Mouse (Mus musculus): ENCODE measurements around the gene Nppa. TPM values are rescaled to one million over a fixed set of nuclear protein-coding genes. Genes with fewer than 3 reads are reported as not detected.

The Nppa gene
- total and polyA plus RNA-seq, 3 experiments, result 0.26 TPM; not detected in 2

GRCm38 (mm10) chr4:147985205-147986132, 15.1 kb upstream of the Nppa start, which contains the start of gene Nppb:
Gene Nppb (plus strand): TSS chr4:147985788.
- Histone ChIP-seq H3K9ac (ENCODE audit: control insufficient read depth, low read depth, low read length, poor library complexity, severe bottlenecking) (no peak within 1 kb of the TSS), H3K4me1 (ENCODE audit: control insufficient read depth in 1 of 2, insufficient read depth in 2 of 2, low read length in 2 of 2) (no peaks in the 10 kb centered on the region), H3K9me3 (replicated peaks; ENCODE audit: insufficient read depth, low read length) (no peaks in the 10 kb centered on the region), H3K79me2 (ENCODE audit: control insufficient read depth, insufficient read depth, low read length, poor library complexity) (no peaks in the 10 kb centered on the region), H3K27me3 (ENCODE audit: control insufficient read depth in 1 of 2, insufficient read depth in 2 of 2, low read length in 2 of 2) (peaks cover 0 to 2% of the 10 kb centered on the region in 2 experiments; a peak in 1 of 4 replicates), H3K4me3 (ENCODE audit: control insufficient read depth in 1 of 2, insufficient read depth in 1 of 2, low read depth in 2 of 2, low read length in 2 of 2) (no peak within 1 kb of the TSS), H3K36me3 (ENCODE audit: control insufficient read depth in 1 of 2, insufficient read depth in 2 of 2, low read length in 2 of 2) (no peaks in the 10 kb centered on the region), H3K27ac (ENCODE audit: control insufficient read depth, low read depth, low read length) (no peak within 1 kb of the TSS)
- DNase-seq (ENCODE audit: low read depth, low spot score), result peak; percentile 76
- TF ChIP-seq SMC3 (IDR thresholded peaks at IDR 0.05; ENCODE audit: low read depth, low read length) (no peak), HCFC1 (IDR thresholded peaks at IDR 0.05; ENCODE audit: low read depth, low read length) (no peak), JUND (IDR thresholded peaks at IDR 0.05; ENCODE audit: low read depth, low read length) (no peak), E2F4 (IDR thresholded peaks at IDR 0.05; ENCODE audit: borderline replicate concordance, low read depth, low read length) (no peak), RAD21 (IDR thresholded peaks at IDR 0.05; ENCODE audit: low read depth, low read length) (no peak), NRF1 (IDR thresholded peaks at IDR 0.05; ENCODE audit: insufficient read depth, low read depth, low read length, poor library complexity, severe bottlenecking) (no peak), CHD1 (IDR thresholded peaks at IDR 0.05; ENCODE audit: low read depth, low read length) (no peak), USF1 (IDR thresholded peaks at IDR 0.05; ENCODE audit: low read depth, low read length) (no peak), MEF2A (IDR thresholded peaks at IDR 0.05; ENCODE audit: extremely low read depth, insufficient replicate concordance, low read depth, low read length, poor library complexity, severe bottlenecking) (no peak), TCF12 (IDR thresholded peaks at IDR 0.05; ENCODE audit: low read depth, low read length) (no peak), ETS1 (IDR thresholded peaks at IDR 0.05; ENCODE audit: low read depth, low read length) (no peak), UBTF (IDR thresholded peaks at IDR 0.05; ENCODE audit: borderline replicate concordance, insufficient read depth, low read depth, low read length) (no peak), POLR2AphosphoS2 (IDR thresholded peaks at IDR 0.05; ENCODE audit: low read length) (no peak), EP300 (IDR thresholded peaks at IDR 0.05; ENCODE audit: low read depth in 1 of 2, low read length in 2 of 2) (no peak), RCOR1 (IDR thresholded peaks at IDR 0.05; ENCODE audit: low read depth, low read length) (no peak), POLR2AphosphoS5 (IDR thresholded peaks at IDR 0.05; ENCODE audit: borderline replicate concordance, low read depth, low read length) (no peak), GATA1 (IDR thresholded peaks at IDR 0.05; ENCODE audit: low read depth, low read length) (no peak), MXI1 (IDR thresholded peaks at IDR 0.05; ENCODE audit: low read depth, low read length) (peak; percentile 95), ELF1 (IDR thresholded peaks at IDR 0.05; ENCODE audit: low read depth, low read length) (peak; percentile 93), MAX (IDR thresholded peaks at IDR 0.05; ENCODE audit: low read length) (0 out of 2 replicates have a peak, but pooled peaks have one; percentile 23), GABPA (IDR thresholded peaks at IDR 0.05; ENCODE audit: low read depth, low read length) (no peak), BHLHE40 (IDR thresholded peaks at IDR 0.05; ENCODE audit: borderline replicate concordance, low read depth, low read length) (no peak), SIN3A (IDR thresholded peaks at IDR 0.05; ENCODE audit: low read length) (peak; percentile 89), MAFK (IDR thresholded peaks at IDR 0.05; ENCODE audit: borderline replicate concordance, low read depth, low read length) (no peak), CTCF (IDR thresholded peaks at IDR 0.05 in 2 of 3, conservative IDR thresholded peaks at IDR 0.05 in 1 of 3; ENCODE audit: control insufficient read depth in 1 of 3, insufficient read depth in 1 of 3, low read depth in 2 of 3, low read length in 3 of 3, poor library complexity in 1 of 3, severe bottlenecking in 1 of 3) (no peak), ZC3H11A (IDR thresholded peaks at IDR 0.05; ENCODE audit: low read depth, low read length) (no peak)
